Mouse (Mus musculus) brain, embryonic 14.5 days (tissue): ENCODE measurements around the gene Arl5c.

Experiments
- CTCF ChIP-seq: fragments of 200-500 bp; IDR thresholded peaks from 2 replicates; pipeline ENCODE4 v1.5.1; 2012; ENCODE audit warnings: inconsistent platforms, mild to moderate bottlenecking, moderate library complexity, borderline replicate concordance; ENCODE audit not compliant: insufficient read depth, insufficient read length; ENCODE audit errors: extremely low read depth
- POLR2A ChIP-seq: fragments of 200-500 bp; IDR thresholded peaks from 2 replicates; pipeline ENCODE4 v1.6.1; 2012; ENCODE audit warnings: mild to moderate bottlenecking, inconsistent platforms, borderline replicate concordance; ENCODE audit not compliant: poor library complexity, insufficient read depth, insufficient read length, severe bottlenecking; ENCODE audit errors: extremely low read depth

DNA sequence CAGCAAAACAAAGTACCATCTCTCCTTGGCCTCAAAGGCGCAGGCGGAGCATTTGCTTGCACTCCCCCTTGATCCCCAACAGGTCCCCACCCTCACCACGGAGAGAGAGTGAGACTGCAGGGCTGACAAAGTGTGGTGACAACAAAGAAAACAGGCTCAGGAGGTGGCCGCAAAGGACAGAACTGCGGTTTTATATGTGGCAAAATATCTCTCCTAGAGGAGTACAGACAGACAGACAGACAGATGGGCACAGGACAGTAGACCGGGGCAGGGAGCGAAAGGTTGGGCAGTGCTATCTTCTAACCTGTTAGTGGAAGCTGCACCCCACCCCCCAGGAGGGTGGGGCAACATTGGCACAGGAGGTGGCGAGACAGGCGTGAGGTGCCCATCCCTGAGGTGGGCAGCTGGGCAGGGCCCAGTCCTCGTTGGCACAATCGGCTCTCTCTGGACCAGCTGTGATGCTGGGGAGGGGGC lies 5.4 kb upstream of the Arl5c start:
- TF ChIP-seq POLR2A, result no peak
- TF ChIP-seq CTCF, result no peak
